Mouse (Mus musculus): ENCODE measurements around the gene Plcb1. TPM values are rescaled to one million over a fixed set of nuclear protein-coding genes. Genes with fewer than 3 reads are reported as not detected.

The Plcb1 gene
- polyA plus RNA-seq, 1 experiment from 2014 or later, result 7.7 TPM

DNA sequence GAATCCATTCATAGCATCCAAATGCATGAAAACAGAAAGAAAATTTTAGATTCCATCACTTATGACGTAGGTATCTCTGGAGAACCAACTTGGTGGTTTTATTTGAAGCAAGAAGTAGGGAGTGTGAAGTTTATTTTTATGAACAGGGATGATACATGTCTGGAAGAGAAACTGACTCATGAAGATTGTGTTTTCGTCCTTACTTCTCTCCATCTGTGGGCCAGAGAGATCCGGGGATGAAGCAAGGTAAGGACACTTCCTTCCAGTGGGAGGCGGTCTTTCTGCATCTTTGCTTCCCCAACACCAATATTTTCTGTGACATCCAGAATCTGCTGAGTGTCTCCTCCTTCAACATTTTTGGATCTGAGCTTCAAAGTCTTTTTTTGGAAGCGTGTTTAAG, 6.0 kb upstream of the Plcb1 start:
- ATAC-seq, result no peak
- Histone ChIP-seq H3K4me1 (replicated peaks; ENCODE audit: control insufficient read depth, insufficient read depth, low read length) (no peaks in the 10 kb centered on the region), H3K36me3 (ENCODE audit: control insufficient read depth, insufficient read depth) (no peaks in the 10 kb centered on the region), H3K9me3 (ENCODE audit: control insufficient read depth) (no peaks in the 10 kb centered on the region), H3K9ac (ENCODE audit: low read depth, low read length) (no peak overlapping the region), H3K4me3 (ENCODE audit: low read depth, low read length) (no peak overlapping the region), H3K4me2 (replicated peaks; ENCODE audit: low read depth) (no peak overlapping the region), H3K27ac (ENCODE audit: low read depth, low read length) (no peak overlapping the region), H3K27me3 (replicated peaks; ENCODE audit: control insufficient read depth, insufficient read depth, low read length) (no peaks in the 10 kb centered on the region)
- TF ChIP-seq CTCF (IDR thresholded peaks at IDR 0.05; ENCODE audit: low read depth), result peak; percentile 45; the same call in 1 of the 2 replicates
- 69% methylated on average over 5 of the region's 5 CpGs for WGBS

DNA sequence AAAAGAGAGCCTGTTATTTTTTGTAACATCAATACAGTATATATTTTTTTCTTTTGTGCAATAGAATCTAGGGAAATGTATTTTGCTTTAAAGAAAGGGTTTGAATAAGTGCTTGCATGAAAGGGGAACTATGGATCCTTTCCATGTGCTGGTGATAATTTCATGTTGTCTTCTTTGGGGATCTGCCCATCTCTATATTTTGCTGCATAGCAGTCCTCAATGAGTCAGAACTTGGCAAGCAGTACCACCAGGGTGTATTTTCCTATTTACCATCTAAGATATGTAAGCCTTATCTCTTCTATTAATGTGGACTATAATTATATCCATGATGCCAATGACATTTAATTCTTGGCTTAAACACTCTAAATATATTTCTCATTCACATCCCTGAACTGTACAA, 5.6 kb upstream of the Plcb1 start:
- Histone ChIP-seq H3K4me3 (ENCODE audit: low read depth, low read length) (no peak overlapping the region), H3K4me1 (replicated peaks; ENCODE audit: control insufficient read depth, insufficient read depth, low read length) (no peaks in the 10 kb centered on the region), H3K27ac (ENCODE audit: low read depth, low read length) (no peak overlapping the region), H3K27me3 (replicated peaks; ENCODE audit: control insufficient read depth, insufficient read depth, low read length) (no peaks in the 10 kb centered on the region), H3K9me3 (ENCODE audit: control insufficient read depth) (no peaks in the 10 kb centered on the region), H3K36me3 (ENCODE audit: control insufficient read depth, insufficient read depth) (no peaks in the 10 kb centered on the region), H3K4me2 (replicated peaks; ENCODE audit: low read depth) (no peak overlapping the region), H3K9ac (ENCODE audit: low read depth, low read length) (no peak overlapping the region)
- no peak for ATAC-seq
- TF ChIP-seq CTCF (IDR thresholded peaks at IDR 0.05; ENCODE audit: low read depth), result no peak

DNA sequence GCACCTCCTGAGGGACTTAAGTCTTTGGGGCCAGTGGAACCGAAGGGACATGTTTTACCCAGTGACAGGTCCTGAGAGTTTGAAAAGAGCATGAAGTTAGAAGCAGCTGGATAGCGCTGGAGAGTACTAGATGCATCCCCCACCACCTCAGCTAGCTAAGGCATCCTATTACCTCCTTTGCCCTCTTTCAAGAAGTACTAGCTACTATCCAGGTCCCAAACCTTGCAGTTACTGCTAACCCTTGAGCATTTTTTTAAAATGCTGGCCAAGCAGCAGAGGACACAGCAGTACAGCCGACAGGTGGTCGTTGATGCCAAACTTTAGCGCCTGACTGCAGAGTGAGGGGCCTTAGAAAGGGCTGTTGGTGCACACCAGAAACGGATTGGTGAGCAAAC, 986 bp downstream of the Plcb1 start:
- no peak for TF ChIP-seq CTCF (IDR thresholded peaks at IDR 0.05; ENCODE audit: low read depth)
- H3K27ac ChIP-seq (ENCODE audit: low read depth, low read length), result no peak overlapping the region
- no peak for ATAC-seq

DNA sequence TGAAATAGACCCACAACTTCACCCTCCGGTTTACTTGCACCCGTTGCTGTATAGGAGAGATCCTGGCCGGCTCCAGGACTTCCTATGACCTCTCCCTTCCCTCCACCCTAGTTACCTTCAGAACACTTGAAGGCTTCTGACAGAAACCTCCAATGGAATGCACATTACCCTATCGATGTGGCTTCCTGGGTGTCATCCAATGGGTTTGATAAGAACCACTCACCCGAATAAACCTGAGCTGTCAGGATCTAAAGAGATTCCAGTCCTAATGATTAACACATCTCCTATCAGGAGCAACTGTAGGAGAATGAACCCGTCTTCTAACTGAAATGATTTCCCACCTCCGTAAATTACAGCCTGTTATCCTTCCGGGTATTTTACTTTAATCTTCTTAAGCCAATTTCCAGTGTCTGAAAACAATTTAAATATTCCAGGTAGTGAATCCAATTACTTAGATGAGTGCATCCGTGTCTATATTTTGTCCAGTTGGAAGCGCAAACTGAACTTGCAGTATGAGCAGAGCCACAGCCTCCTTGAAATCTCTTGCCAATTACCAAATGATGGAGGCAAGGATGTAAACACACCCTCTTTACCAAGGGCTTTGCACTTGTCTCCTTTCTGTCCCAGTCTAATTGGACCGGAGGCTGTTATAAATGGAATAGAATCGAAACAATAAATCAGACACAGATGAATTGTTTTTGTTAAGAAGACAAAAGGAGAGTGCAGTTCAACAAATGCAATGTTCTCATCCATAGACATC, 1.6 kb downstream of the Plcb1 start:
- H3K27ac ChIP-seq (ENCODE audit: low read depth, low read length), result no peak overlapping the region

More for the DNA sequence above, 986 bp downstream of the Plcb1 start:
- H3K36me3 ChIP-seq (ENCODE audit: control insufficient read depth, insufficient read depth), result no peaks in the 10 kb centered on the region
- H3K27me3 ChIP-seq (replicated peaks; ENCODE audit: control insufficient read depth, insufficient read depth, low read length), result no peaks in the 10 kb centered on the region; the same call in 1 of the 2 replicates
- H3K4me1 ChIP-seq (replicated peaks; ENCODE audit: control insufficient read depth, insufficient read depth, low read length), result no peaks in the 10 kb centered on the region
- peak overlapping the region; percentile 84 for H3K4me2 ChIP-seq (replicated peaks; ENCODE audit: low read depth)
- peak overlapping the region; percentile 47 for H3K9ac ChIP-seq (ENCODE audit: low read depth, low read length)
- WGBS, result 16% methylated on average over 6 of the region's 6 CpGs
- H3K9me3 ChIP-seq (ENCODE audit: control insufficient read depth), result no peaks in the 10 kb centered on the region
- peak overlapping the region; percentile 64 for H3K4me3 ChIP-seq (ENCODE audit: low read depth, low read length)

DNA sequence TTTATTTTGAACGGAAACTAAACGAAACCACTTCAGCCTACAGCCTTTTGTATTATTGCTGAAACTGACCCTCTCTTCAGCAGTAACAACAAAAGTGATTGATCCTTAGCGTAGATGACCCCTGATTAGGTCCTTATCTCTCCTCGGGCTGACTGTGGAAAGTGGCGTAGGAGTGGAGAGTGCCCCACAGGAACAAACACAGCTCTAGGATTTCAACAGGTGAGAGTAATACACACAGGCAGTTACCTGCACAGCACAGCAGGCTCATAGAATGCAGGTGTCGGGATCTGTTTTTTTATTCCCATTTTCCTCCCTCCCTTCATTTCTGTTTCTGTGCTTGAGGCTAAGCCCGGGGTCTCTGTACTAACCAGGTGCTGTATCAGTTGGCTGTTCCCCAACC, 7.1 kb downstream of the Plcb1 start:
- Histone ChIP-seq H3K9ac (ENCODE audit: low read depth, low read length) (no peak overlapping the region), H3K4me2 (replicated peaks; ENCODE audit: low read depth) (peak overlapping the region; percentile 25; the same call in 1 of the 2 replicates), H3K27ac (ENCODE audit: low read depth, low read length) (no peak overlapping the region), H3K4me3 (ENCODE audit: low read depth, low read length) (no peak overlapping the region), H3K36me3 (ENCODE audit: control insufficient read depth, insufficient read depth) (no peaks in the 10 kb centered on the region), H3K27me3 (replicated peaks; ENCODE audit: control insufficient read depth, insufficient read depth, low read length) (no peaks in the 10 kb centered on the region), H3K4me1 (replicated peaks; ENCODE audit: control insufficient read depth, insufficient read depth, low read length) (no peaks in the 10 kb centered on the region), H3K9me3 (ENCODE audit: control insufficient read depth) (no peaks in the 10 kb centered on the region)
- TF ChIP-seq CTCF (IDR thresholded peaks at IDR 0.05; ENCODE audit: low read depth), result no peak
- WGBS, result 54% methylated on average over 7 of the region's 7 CpGs
- ATAC-seq, result no peak

More for the DNA sequence above, 1.6 kb downstream of the Plcb1 start:
- Histone ChIP-seq H3K4me1 (replicated peaks; ENCODE audit: control insufficient read depth, insufficient read depth, low read length) (no peaks in the 10 kb centered on the region), H3K4me2 (replicated peaks; ENCODE audit: low read depth) (peak overlapping the region; percentile 84), H3K9ac (ENCODE audit: low read depth, low read length) (no peak overlapping the region), H3K9me3 (ENCODE audit: control insufficient read depth) (no peaks in the 10 kb centered on the region), H3K4me3 (ENCODE audit: low read depth, low read length) (peak overlapping the region; percentile 64), H3K27me3 (replicated peaks; ENCODE audit: control insufficient read depth, insufficient read depth, low read length) (no peaks in the 10 kb centered on the region; the same call in 1 of the 2 replicates), H3K36me3 (ENCODE audit: control insufficient read depth, insufficient read depth) (no peaks in the 10 kb centered on the region)
- no peak for TF ChIP-seq CTCF (IDR thresholded peaks at IDR 0.05; ENCODE audit: low read depth)
- ATAC-seq, result no peak
- 53% methylated on average over 12 of the region's 12 CpGs for WGBS

DNA sequence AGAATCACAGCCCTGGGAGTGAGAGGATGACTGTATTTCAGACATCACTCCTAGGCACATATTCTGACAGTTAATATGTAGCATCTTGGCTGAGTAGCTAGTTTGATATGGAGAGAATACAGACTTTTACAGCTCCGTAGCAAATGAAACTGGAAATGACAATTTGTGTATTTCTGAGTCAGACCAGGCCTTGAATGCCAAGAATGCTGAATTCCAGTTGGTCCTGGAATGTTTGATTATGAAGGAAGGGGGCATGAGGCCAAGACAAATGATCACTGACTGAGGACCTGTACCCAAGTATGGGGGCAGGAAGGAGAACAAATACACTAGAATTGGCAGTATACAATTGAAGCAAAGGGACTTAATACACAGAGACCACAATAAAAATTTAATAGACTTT, 14.4 kb downstream of the Plcb1 start:
- WGBS, result 56% methylated on average over 1 of the region's 1 CpGs
- Histone ChIP-seq H3K27ac (ENCODE audit: low read depth, low read length) (no peak overlapping the region), H3K4me3 (ENCODE audit: low read depth, low read length) (no peak overlapping the region), H3K4me1 (replicated peaks; ENCODE audit: control insufficient read depth, insufficient read depth, low read length) (no peaks in the 10 kb centered on the region), H3K4me2 (replicated peaks; ENCODE audit: low read depth) (no peak overlapping the region), H3K27me3 (replicated peaks; ENCODE audit: control insufficient read depth, insufficient read depth, low read length) (no peaks in the 10 kb centered on the region), H3K9me3 (ENCODE audit: control insufficient read depth) (no peaks in the 10 kb centered on the region), H3K36me3 (ENCODE audit: control insufficient read depth, insufficient read depth) (no peaks in the 10 kb centered on the region), H3K9ac (ENCODE audit: low read depth, low read length) (no peak overlapping the region)
- no peak for ATAC-seq
- no peak for TF ChIP-seq CTCF (IDR thresholded peaks at IDR 0.05; ENCODE audit: low read depth)
